Mouse (Mus musculus): ENCODE measurements around the gene Zmiz1. TPM values are rescaled to one million over a fixed set of nuclear protein-coding genes. Genes with fewer than 3 reads are reported as not detected.

The Zmiz1 gene
- total RNA-seq, 2 experiments from 2014 or later, result 115 to 128 TPM

DNA sequence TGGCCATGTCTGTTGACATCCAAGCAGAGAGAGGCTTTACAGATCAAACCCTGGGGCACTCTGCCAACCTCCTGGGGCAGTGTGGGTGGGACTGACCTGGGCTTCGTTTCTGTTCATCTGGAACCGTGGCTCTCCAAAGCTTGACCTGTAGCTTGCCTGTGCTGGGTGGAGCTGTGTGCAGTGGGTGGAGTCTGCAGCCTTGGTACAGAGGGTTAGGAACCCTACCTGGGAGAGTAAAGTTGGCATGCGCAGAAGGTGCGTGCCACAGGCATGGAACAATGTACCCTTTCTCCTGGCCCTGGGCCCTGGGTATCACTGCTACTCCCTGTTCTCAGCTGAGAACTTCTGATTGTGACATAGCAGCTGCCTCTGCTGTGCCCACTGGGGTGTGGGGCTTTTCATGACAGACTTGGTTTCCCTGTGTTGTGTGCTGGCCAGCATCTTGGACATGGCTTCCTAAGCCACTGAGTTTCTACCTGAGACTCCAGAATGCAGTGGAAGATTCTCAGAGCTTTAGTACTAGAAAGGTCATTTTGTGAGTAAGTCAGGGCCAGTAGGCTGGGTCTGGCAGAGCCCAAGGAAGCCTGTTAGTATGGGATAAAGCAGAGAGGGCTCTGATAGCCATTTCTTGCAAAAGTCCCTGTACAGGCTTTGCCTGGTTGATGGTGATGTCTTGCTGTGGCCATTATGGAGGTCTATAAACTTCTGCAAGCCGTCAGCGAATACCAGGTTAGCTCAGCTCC lies 30.5 kb downstream of the Zmiz1 start:
- no peak for DNase-seq (ENCODE audit: low spot score in 2 of 2)

- no peak for DNase-seq (ENCODE audit: low spot score in 2 of 2)
Observed at GRCm38 (mm10) chr14:25491961-25492360, 33.0 kb downstream of the Zmiz1 start.

GRCm38 (mm10) chr14:25492567-25493279 lies 33.7 kb downstream of the Zmiz1 start:
- DNase-seq (ENCODE audit: low spot score in 2 of 2), result no peak

- peak; percentile 55 to 64 for DNase-seq (ENCODE audit: low spot score in 2 of 2)
Observed at GRCm38 (mm10) chr14:25493301-25494241, 34.6 kb downstream of the Zmiz1 start.

DNA sequence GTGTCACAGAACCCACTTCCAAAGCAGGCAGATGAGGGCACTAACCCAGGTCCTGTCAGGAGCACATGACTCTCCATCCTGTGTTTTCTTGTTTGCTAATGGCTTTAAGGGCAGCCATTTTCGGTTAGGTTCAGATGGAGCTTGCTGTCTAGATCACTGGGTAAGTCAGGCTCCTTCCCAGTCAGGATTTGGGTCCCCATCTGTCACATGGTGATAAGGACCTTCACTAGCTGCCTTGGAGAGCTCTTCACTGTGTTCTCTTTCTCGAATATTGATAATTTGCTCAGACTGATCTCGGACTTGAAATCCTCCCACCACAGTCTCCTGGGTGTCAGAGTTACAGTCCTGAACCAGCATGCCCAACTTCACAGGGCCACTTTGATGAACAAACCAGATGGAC lies 35.8 kb downstream of the Zmiz1 start:
- DNase-seq (ENCODE audit: low spot score in 2 of 2), result no peak

GRCm38 (mm10) chr14:25496116-25496515 lies 37.1 kb downstream of the Zmiz1 start:
- DNase-seq (ENCODE audit: low spot score in 2 of 2), result peak; percentile 54 to 64

- DNase-seq (ENCODE audit: low spot score in 2 of 2), result no peak
Observed at GRCm38 (mm10) chr14:25496989-25497388, 38.0 kb downstream of the Zmiz1 start.

- DNase-seq (ENCODE audit: low spot score in 2 of 2), result no peak
Observed at GRCm38 (mm10) chr14:25497596-25497995, 38.6 kb downstream of the Zmiz1 start.

DNA sequence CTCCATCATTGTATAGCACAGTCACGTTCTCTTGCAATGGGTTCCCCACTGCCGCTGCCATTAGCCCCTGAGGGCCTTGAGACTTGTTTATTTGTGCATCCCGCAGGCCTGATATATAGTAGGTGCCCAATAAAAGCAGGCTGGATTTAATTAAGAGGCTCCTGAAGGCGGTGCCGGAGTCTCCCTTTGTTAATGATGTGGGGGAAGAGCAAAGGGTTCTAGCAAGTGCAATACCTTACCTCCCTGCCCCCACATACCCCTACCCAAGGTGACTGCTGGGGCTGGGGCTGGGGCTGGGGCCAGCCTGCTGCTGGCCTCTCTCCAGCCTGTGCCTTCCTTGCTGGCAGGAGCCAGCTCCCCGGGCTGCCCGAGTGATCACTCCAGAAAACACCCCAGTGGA lies 39.4 kb downstream of the Zmiz1 start:
- no peak for DNase-seq (ENCODE audit: low spot score in 2 of 2)

- no peak for DNase-seq (ENCODE audit: low spot score in 2 of 2)
Observed at GRCm38 (mm10) chr14:25499526-25499925, 40.5 kb downstream of the Zmiz1 start.

DNA sequence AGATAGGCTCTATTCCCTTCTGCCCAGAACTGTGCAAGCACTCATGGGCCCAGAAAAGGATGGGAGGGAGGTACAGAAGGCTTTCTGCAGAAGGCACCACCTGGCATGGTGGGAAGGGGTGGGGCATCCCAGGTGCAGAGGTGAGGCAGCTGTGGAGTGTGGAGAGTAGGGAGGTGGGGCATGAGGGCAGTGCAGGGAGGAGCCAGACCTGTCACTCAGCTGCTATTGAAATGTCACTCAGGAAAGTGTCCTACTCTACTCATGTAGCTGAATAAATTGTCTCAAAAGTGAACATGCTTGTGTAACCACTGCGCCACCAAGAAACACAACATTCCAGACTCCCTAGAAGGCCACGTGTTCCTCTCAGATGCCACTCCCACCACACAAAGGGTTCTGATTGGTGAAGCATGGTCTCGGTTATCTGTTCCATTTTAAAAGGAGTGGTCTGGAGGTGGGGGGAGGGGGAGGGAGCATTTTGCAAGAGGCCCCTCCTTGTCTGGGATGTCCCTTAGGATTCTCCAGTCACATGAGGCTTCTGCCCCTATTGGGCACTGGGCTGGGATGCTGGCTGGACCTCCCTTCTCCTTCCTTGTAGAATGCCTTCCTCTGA lies 41.6 kb downstream of the Zmiz1 start:
- no peak for DNase-seq (ENCODE audit: low spot score in 2 of 2)

- DNase-seq (ENCODE audit: low spot score in 2 of 2), result no peak
Observed at GRCm38 (mm10) chr14:25501481-25501880, 42.5 kb downstream of the Zmiz1 start.

DNA sequence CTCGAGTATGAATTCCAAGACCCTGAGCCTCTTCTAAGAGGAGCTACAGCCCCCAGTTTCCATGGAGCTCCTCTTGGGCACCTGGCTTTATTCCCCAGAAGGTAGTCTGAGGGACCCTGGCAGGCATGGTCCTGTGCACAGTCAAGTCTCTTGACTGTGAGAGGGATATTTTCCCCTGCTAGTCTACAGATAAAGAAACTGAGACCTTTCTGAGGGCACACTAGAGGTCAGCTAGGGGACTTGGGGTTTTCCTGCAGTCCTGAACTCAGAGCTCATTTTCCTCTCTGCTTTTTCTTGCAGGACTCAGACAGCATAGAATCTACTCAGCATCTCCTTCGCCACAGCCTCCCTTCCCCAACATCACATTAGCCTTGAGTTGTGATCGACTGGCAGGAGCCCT lies 43.4 kb downstream of the Zmiz1 start:
- no peak for DNase-seq (ENCODE audit: low spot score in 2 of 2)

DNA sequence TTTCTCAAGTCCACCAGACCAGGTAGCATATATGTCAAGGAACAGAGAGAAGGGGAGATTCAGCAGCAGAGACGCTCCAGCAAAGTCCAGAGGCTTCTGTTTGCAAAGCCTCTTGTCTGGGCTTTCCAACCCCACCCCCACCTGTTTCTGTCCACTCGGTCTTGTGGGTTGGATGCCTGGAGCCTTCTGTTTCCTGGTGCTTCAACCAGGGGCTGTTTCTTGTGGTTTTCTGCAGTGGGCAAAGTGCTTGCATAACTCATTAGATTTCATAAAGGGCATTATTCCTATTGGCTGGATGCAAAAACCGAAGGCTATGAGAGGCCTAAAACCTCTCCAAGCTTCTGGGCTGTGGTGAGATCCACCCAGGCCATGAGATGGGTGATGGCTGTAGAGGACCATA lies 45.3 kb downstream of the Zmiz1 start:
- DNase-seq (ENCODE audit: low spot score in 2 of 2), result no peak

GRCm38 (mm10) chr14:25505201-25505671 lies 46.3 kb downstream of the Zmiz1 start:
- DNase-seq (ENCODE audit: low spot score in 2 of 2), result no peak

- DNase-seq (ENCODE audit: low spot score in 2 of 2), result no peak
Observed at GRCm38 (mm10) chr14:25508111-25508756, 49.2 kb downstream of the Zmiz1 start.

- no peak for DNase-seq (ENCODE audit: low spot score in 2 of 2)
Observed at GRCm38 (mm10) chr14:25508757-25509139, 49.8 kb downstream of the Zmiz1 start.

DNA sequence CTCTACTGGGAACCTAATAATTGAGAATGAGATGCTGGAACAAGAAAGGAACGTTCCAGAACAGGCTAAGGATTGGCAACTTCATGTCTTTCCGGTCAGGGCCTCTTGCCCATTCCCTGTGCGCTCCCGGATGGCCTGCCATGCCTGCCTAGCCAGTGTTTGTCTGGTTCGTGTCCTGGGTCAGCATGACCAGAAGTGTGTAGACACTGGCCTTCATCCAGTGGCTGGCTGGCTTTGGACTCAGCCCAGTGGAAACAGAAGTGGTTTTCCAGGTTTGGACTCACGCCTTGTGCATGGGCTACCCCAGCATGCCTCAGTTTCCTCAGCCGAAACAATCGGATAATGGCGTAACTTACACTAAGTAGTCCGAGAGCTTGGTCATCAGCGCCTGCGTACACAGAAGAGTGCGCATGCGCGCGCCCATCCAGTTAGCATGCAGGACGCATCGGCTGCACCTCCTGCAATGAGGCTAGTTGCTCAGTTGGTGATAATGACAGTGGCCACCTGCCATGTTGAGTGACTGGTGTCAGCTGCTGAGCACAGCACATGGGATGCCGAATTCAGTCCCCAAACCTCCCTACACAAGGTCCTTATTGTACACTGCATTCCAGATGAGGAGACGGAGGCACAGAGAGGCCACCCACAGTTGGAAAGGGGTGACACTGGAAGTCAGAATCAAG lies 50.6 kb downstream of the Zmiz1 start:
- DNase-seq (ENCODE audit: low spot score in 2 of 2), result no peak

DNA sequence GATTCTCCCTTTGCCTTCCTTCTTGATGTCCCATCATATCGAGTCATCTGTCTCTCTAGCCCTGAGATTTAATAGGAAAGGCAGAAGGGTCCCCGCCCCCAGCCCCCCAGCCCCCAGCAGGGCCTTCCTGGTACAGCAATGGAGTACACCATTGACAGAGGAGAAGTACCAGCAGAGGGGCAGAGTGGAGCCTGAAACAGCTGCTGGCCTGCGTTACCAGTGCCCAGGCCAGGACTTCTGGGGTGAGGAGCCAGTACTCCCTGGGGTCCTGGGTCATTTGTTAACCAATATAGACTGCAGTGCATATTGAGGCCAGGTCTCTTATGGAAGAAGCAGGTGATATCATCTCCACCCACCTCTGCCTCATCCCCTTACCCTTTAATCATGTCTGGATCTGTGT lies 51.4 kb downstream of the Zmiz1 start:
- no peak for DNase-seq (ENCODE audit: low spot score in 2 of 2)

DNA sequence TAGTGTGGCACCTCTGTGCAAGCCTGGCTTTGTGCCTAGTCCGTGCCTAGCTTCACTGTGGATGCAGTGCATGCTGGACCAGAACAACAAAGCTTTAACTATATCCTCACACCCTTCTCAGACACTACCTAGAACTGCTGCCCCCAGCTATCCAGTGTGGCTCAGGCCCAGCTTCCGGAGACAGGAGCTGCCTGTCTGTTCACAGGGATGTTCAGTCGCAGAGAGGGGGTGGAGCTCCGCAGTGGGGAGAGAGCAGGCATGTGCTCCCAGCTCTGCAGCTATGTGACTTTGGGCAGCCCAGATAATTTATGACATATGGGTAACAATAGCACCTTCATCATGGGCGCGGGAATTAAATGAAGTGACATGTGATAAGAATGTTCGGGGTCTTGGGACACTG lies 52.0 kb downstream of the Zmiz1 start:
- DNase-seq (ENCODE audit: low spot score in 2 of 2), result no peak

Data from layer of hippocampus, postnatal 10 days (tissue).